Mouse (Mus musculus): ENCODE measurements around the gene Gm20671.
"Not testable (repeated sequence)": the region's sequence is repeated elsewhere in the genome, so short reads cannot be mapped to it uniquely, and the experiment has no call there.

GRCm38 (mm10) chr5:32733892-32734291, 93.0 kb downstream of the Gm20671 start:
- TF ChIP-seq EP300, CTCF (IDR thresholded peaks at IDR 0.05; ENCODE audit: low read depth): not testable (repeated sequence)

All from liver, postnatal 0 days (tissue).